Mouse (Mus musculus): ENCODE results near the gene Nme7. TPM values are rescaled to one million over a fixed set of nuclear protein-coding genes. Genes with fewer than 3 reads are reported as not detected.

The Nme7 gene
- total RNA-seq, 2 experiments from 2014 or later: 24.6 to 26.1 TPM

DNA sequence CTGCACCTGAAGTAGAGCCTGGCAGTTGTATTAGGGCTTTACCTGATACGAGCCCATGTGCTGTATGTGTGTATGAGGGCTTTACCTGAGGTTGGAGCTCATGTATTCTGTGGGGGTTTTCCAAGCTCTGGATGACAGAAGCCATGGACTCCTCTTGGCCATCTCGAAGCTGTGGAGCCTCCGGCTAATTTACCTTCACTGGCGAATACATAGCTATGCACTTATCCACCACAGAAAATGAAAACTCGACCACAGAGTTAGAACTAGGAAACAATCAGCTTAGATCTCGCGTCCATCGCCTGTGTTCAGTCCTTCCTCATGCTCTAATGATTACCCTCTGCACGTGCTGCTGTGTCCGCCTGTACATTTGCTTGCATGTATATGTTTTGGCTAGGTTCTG is 80.4 kb downstream of the Nme7 start:
- DNase-seq: no peak

- no peak for DNase-seq
Observed at GRCm38 (mm10) chr1:164384972-164385371, 81.1 kb downstream of the Nme7 start.

DNA sequence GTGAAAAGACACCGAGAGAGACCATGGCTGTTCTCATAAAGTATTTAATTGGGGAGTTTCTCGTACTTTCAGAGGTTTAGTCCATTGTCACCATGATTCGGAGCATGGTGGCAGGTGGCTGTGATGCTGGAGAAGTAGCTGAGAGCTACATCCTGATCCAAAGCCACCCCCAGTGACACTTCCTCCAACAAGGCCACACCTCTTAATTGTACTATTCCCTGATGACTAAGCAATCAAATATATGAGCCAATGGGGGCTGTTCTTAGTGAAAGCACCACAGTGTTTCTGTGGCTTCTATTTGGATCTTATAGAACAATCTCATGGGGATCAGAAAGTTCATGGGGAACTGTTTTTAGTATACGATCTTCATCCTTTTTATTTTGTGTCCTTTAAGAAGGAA is 85.8 kb downstream of the Nme7 start:
- DNase-seq: no peak

GRCm38 (mm10) chr1:164392176-164392575 is 88.3 kb downstream of the Nme7 start:
- no peak for DNase-seq

DNA sequence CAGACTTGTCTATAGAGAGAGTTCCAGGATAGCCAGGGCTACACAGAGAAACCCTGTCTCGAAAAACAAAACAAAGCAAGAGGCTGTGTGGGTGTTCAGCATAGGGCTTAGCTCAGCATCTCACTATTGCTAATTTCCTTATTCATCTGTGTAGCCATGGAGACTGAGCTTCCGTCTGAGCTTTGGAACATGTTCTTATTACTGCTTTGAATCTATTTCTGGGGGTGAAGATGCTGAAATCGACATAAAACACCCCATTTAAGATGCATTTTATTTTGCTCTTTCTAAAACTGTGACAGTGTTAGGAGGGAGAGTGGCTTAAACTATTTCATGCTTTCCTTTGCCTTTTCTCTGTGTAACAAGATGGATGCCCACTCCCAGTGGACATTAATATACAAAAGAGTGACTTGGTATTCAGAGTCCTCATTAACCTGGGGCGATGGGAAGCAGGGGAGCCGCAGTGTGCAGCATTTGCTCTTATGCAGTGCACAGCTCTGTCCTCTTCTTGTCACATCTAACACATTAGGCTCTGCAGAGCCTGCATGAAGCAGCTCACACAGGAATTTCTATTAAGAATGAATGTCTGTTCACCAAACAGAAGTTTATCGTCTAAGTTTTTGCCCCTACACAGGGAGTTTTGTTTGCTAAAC is 91.3 kb downstream of the Nme7 start:
- DNase-seq: peak; percentile 10 to 24

DNA sequence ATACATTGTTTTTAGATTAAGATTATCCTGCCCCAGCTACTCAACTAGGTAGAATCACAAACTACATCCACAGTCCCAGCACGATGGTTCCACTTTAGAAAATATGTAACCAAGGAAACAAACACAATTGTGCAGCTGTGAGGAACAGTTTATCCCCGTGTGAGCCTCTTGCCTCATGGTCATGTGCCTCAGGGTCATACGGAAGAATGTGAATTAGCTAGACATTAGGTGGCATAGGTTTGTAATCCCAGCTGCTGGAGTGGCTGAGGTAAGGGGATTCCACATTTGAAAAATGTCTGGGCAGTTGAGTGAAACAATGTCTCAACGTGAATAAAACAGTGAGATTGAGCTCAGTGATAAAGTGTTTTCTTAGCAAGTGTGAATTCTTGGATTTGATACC is 93.8 kb downstream of the Nme7 start:
- no peak for DNase-seq

GRCm38 (mm10) chr1:164399578-164399977 is 95.7 kb downstream of the Nme7 start:
- DNase-seq: no peak

DNA sequence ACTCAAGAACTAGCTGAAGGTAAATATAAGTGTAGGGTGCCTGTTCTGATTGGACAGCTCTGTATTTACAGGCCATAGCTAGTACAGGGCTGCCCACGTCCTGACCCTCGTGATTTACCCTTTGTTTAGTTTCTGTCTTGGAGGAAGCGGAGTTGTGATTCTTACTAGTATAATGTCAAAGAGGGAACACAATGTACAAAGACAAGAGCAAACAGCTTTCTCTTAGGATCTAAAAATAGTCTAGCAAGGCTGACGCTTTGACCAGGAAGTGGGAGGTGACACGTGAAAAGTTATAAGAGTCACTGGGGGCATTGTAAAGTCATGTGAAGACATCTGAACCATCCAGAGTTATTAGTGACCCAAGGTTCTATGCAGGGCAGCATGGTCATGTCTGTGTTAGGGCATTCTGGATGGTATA is 101.5 kb downstream of the Nme7 start:
- no peak for DNase-seq

- no peak for DNase-seq
Observed at GRCm38 (mm10) chr1:164406506-164406905, 102.6 kb downstream of the Nme7 start.

DNA sequence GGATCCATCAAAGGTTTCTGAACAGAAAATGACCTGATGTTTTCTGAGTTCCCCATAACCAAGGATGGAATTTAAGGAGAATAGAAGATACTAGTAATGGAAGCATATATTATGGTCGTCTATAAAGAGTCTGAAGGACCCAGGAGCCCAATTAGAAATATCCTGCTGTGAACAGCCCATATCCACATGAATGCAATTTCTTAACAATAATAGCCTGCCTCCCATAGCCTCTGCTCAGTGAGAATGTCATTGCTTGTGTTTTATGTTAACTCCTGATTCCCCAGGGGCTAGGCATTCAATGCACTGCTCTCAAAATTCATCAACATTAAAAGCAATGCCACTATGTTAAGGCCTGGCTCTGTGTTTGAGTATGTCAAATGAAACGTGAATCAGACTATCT is 104.7 kb downstream of the Nme7 start:
- DNase-seq: no peak

DNA sequence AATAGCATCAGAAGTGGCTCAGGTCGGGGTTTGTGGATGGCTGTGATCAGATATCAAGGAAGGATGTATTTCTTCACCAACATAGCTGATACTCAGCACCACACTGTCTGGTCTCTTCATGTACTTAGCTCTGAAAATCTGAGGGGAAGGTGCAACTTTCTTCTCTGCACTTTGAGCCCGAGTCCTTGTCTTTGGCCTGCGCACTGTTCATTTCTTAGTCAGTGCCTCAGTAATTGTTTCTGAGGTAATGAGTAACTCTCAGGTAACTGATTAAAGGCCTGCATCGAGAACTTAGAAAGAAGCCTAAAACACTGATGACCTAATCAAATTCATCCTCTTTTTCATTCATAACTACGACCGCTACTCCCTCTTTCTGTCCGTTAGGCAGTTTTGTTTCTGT is 107.4 kb downstream of the Nme7 start:
- no peak for DNase-seq

- DNase-seq: no peak
Observed at GRCm38 (mm10) chr1:164412906-164413305, 109.0 kb downstream of the Nme7 start.

DNA sequence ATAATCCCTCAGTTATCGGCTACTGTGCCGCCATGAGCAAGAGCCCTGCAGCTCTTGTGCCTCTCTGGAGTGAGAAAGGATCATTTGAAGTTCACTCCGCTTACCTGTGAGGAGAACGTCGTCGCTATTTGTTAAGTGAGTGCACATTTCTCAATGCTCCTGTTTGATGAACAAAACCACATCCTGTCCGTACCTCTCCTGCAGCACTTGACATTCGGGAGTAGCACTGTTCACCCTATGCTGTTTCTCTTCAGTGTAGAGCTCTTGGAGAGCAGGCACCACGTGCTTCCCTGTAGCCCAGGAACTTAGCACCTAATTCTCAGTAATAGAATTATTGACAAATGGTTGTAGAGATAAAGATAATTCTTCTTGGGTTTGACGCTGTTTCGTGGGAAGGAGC is 109.7 kb downstream of the Nme7 start:
- no peak for DNase-seq

GRCm38 (mm10) chr1:164415347-164415751 is 111.4 kb downstream of the Nme7 start:
- no peak for DNase-seq

- no peak for DNase-seq
Observed at GRCm38 (mm10) chr1:164416692-164417394, 112.9 kb downstream of the Nme7 start.

DNA sequence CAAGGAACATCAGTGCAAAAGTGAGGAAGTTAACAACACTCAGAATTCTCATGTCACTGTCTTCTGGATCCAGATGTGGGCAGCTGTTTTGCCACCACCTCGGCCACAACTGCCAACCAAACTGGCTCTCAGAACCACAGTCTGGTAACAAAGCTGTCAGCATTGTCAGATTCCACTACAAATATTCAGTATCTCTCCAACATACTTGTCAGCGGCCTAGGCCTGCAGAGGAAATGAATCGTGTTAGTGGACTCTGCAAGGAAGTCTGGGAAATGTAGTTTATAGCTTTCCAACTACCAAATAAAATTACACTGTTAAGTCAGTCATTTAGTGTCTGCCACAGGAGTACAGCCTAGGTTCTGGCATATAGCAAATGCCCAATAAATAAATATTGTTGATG is 113.7 kb downstream of the Nme7 start:
- DNase-seq: no peak

GRCm38 (mm10) chr1:164418320-164418719 is 114.4 kb downstream of the Nme7 start:
- DNase-seq: no peak

GRCm38 (mm10) chr1:164419401-164419800 is 115.5 kb downstream of the Nme7 start:
- DNase-seq: no peak

DNA sequence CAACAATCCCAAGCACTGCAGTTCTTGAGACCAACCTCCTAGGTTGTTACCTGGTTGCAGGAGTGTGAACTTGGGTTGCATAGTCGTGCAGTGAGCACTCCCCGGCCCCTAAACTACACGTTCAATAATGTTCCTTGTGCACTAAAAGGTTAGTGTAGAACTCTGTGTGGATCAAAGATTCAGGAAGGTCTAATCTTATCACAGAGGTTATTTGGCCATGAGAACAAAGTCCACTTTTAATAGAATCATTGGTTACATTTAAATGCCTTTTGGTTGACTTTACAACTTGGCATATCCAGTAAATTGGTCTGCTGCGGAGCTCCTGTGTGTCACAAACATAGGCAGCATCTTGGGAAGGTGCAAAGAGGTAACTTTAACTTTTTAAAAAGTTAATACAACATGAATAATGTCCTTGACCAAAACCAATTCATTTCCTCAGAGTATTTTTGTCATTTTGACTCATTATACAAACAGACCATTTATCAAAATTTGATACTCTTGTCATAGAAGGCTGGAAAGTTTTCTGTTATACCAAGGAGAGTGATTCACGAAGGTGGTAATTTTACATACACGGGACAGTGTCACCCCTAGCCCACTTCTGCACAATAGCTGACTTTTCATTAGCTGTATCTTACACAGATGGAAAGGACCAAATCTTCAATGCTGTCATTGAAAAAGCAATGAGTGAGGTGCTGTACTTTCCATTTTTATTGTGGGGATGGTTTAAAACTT is 116.9 kb downstream of the Nme7 start:
- no peak for DNase-seq

GRCm38 (mm10) chr1:164426227-164426626 is 122.3 kb downstream of the Nme7 start:
- DNase-seq: no peak

DNA sequence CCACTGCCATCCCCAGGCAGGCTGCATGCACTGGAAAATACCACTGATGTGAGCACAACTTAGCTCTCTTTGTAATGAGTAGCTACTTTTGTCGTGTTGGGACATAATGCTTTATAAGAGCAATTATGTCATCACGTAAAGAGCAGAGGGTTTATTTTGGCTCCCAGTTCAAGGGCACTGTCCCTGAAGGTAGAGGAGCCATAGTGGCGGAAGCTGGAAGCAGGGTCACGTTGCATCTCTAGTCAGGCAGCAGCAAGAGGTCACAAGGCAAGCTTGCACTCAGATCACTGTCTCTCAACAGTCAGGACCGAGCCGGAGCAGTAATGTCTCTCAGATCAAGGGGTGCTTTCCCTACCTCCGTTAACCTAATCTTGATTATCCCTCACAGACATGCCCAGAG is 123.9 kb downstream of the Nme7 start:
- no peak for DNase-seq

DNA sequence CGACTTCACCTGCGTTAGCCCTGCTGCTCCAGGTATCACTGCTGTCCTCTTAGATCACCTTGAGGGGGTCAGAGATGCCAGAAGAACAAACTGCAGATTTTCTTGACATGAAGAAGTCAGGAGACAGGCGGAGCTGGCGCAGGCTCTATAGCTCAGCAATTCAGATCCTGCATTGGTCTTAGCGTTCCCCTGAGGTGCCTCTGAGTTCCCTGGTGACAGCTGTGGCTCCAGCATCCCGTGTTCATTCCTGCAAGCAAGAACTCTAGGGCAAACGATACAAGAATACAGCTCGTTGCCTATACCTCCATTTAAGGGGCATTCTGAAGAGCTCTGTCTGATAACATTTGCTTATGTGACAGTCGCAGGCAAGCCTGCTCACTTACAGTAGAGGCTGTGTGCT is 124.7 kb downstream of the Nme7 start:
- no peak for DNase-seq

DNA sequence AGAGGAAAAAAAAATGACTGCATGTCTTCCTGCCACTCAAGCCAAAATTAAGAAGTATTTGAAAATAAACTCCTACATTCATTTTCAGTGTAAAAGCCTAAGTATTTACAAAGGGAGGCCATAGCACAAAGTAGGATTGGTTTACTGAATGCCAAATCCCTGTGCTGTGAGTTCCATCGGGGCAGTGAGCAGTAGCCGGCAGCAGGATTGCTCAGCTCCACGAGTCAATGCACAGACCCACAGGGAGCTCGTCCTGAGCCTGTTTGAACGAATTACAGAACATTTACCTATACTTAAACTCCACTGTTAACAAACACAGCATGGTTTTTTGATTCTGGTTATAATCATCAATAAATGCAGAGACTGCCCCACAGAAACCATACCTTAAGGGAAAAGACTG is 128.7 kb downstream of the Nme7 start:
- DNase-seq: no peak

- DNase-seq: no peak
Observed at GRCm38 (mm10) chr1:164434049-164434448, 130.1 kb downstream of the Nme7 start.
